Mouse (Mus musculus): ENCODE measurements around the gene Yeats4.
"Not testable (repeated sequence)": the region's sequence is repeated elsewhere in the genome, so short reads cannot be mapped to it uniquely, and the experiment has no call there.

Yeats4 gene

GRCm38 (mm10) chr10:117224102-117224990 is at the start of gene Yeats4:
Gene Yeats4 (minus strand): TSS chr10:117224507.
- peak; percentile 97 for DNase-seq

- DNase-seq, result no peak
Observed at GRCm38 (mm10) chr10:117272023-117272422, 47.7 kb upstream of the Yeats4 start.

GRCm38 (mm10) chr10:117259870-117260269 is 35.6 kb upstream of the Yeats4 start:
- no peak for DNase-seq

DNA sequence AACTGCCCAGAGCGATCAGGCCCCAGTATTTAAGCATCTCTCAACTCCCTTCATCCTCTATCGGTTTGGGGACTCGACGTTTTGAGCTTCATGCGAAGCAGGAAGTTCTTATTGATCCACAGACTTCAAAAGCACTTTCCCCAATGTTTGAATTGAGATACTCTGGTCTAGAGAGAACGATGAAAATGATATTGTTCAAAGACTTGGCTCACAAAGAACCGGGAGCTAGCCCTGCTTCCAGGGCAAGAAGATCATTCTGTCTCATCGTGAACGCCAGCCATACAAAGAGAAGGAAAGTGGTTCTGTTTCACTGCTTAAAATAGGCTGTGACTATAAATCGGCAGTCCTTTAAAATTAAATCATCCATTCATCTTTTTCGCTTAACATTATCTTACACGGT is 14.3 kb upstream of the Yeats4 start, which contains the start of gene 9530003J23Rik:
Gene 9530003J23Rik (minus strand): TSS at position 101 of the 400 bp plus-strand sequence.
- DNase-seq, result no peak

GRCm38 (mm10) chr10:117235866-117236265 is 11.6 kb upstream of the Yeats4 start:
- DNase-seq, result no peak

GRCm38 (mm10) chr10:117234825-117235224 is 10.5 kb upstream of the Yeats4 start:
- no peak for DNase-seq

GRCm38 (mm10) chr10:117229826-117230225 is 5.5 kb upstream of the Yeats4 start:
- DNase-seq, result no peak

GRCm38 (mm10) chr10:117226002-117226401 is 1.7 kb upstream of the Yeats4 start:
- DNase-seq, result no peak

- no peak for DNase-seq
Observed at GRCm38 (mm10) chr10:117225094-117225493, 787 bp upstream of the Yeats4 start.

GRCm38 (mm10) chr10:117223758-117224101 is 577 bp downstream of the Yeats4 start:
- no peak for DNase-seq

GRCm38 (mm10) chr10:117222821-117223220 is 1.5 kb downstream of the Yeats4 start:
- DNase-seq, result no peak

DNA sequence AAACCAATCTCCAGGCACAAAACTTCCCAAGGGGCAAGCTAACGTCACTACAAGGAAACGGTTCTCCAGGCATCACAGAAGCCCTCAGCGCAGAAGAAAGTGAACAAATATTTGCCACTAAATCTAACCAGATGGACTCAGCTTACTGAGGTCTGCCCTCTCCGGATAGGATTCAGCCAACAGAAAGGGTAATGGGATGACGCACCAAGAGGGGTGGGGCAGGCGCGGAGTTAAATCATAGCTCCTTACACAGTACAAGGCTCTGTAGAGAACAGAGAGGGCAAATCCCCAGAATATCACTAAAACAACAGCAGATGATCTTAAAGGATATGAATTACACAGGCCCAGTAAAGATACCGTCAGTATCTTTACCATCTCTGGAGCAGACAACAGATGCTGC is 6.0 kb downstream of the Yeats4 start:
- DNase-seq, result no peak

GRCm38 (mm10) chr10:117217246-117217840 is 7.0 kb downstream of the Yeats4 start:
- DNase-seq, result no peak

- DNase-seq, result no peak
Observed at GRCm38 (mm10) chr10:117216793-117217192, 7.5 kb downstream of the Yeats4 start.

GRCm38 (mm10) chr10:117216132-117216495 is 8.2 kb downstream of the Yeats4 start:
- DNase-seq, result no peak

- no peak for DNase-seq
Observed at GRCm38 (mm10) chr10:117215409-117216131, 8.7 kb downstream of the Yeats4 start.

GRCm38 (mm10) chr10:117211023-117211422 is 13.3 kb downstream of the Yeats4 start:
- DNase-seq, result no peak

- no peak for DNase-seq
Observed at GRCm38 (mm10) chr10:117209469-117209938, 14.8 kb downstream of the Yeats4 start.

DNA sequence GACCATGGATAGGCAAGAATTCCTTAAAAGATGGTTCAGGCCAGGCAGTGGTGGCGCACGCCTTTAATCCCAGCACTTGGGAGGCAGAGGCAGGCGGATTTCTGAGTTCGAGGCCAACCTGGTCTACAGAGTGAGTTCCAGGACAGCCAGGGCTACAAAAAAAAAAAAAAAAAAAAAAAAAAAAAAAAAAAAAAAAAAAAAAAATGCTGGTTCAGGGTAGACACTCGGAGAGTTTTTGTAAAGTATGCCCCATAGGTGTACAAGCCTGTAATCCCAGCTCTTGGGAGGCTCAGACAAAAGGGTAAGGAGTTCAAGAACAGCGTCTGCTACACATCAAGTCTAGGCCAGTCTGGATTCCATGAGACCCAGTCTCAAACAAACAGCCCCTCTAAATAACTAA is 15.5 kb downstream of the Yeats4 start:
- DNase-seq, result not testable (repeated sequence)

DNA sequence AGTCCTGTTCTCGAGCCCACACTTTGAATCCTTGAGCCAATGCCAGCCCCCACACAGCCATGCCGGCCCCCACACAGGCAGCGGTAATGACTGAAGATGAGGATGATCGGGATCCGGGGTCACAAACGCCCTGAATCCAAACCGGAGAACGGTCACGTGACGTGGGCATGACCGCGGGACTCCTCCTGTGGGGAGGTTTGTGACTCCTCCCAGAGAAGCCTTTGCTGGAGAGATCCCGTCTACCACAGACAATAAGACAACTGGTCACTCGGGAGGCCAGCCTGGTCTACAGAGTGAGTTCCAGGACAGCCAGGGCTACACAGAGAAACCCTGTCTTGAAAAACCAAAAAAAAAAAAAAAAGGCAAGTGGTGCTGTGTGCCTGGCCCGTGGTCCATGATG is 16.1 kb downstream of the Yeats4 start:
- DNase-seq, result no peak

DNA sequence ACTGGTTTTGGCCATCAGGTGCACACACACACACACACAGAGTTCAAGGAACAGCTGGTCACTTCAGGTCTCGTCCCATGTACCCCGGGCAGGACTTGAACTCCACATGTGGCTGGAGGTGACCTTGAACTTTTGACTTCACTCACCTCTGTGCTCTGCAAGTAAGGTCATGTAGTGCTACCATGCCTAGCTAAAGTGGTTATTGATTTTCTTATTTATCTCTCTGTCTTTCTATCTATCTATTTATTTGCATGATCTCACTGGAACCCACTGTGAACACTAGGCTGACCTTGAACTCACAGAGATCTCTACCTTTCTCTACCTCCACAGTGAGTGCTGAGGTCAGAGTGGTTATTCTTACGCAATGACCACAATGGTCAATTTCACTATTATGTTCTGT is 18.2 kb downstream of the Yeats4 start:
- no peak for DNase-seq

GRCm38 (mm10) chr10:117203558-117203981 is 20.7 kb downstream of the Yeats4 start:
- DNase-seq, result no peak

DNA sequence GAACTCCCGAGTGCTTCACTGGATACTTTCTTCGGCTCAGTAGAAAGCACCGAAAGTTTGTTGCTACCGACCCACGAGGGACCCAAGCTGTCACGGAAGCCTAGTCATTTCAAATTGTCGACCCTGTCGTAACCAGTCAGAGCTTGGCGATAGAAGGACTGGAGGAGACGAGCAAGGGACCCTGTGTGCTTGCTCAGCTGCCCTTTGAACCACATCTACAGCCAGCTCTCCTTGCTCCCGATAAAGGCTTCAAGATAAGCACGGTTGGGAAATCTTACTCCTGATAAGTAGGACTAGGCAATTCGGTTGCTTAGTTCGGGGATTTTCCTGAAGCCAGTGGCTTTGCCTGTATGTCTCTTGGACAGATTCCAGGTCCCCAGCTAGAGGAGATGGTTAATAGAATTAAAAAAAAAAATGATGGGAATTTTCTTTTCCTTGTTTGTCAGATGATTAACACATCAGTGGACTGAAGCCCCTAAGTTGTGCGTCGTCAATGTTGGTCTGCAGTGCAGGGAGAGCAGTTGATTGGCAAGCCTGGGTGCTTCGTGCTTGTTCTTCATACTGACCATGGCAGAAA is 21.2 kb downstream of the Yeats4 start:
- no peak for DNase-seq

All from right cerebral cortex, postnatal 25 days (tissue).